Mouse (Mus musculus) neutrophil, adult 5-6 weeks (primary cell): ENCODE data around the gene Golga7b. TPM values are rescaled to one million over a fixed set of nuclear protein-coding genes. Genes with fewer than 3 reads are reported as not detected.

ENCODE experiments used
- total RNA-seq: library from RNA; stranded (forward); fragments of 200-1000 nt; gene quantifications from 2 replicates; pipeline ENCODE4 v1.2.3, GENCODE M21; 2017

The Golga7b gene
- total RNA-seq, 1 experiment from 2014 or later = not detected

Other genes with a start within 250 kb of the Golga7b start
- not detected in 2 replicates for gene Ankrd2, start 211.6 kb upstream of the Golga7b start, total RNA-seq
- gene Hoga1, start 202.0 kb upstream of the Golga7b start, total RNA-seq = not detected in 2 replicates
- gene 4933411K16Rik, start 195.3 kb upstream of the Golga7b start, total RNA-seq = not detected in 2 replicates
- not detected in 2 replicates for gene Morn4, start 161.2 kb upstream of the Golga7b start, total RNA-seq
- gene Pi4k2a, start 157.1 kb upstream of the Golga7b start, total RNA-seq = 13.3 and 13.4 TPM in 2 replicates
- 0.35 and 3.2 TPM in 2 replicates for gene Avpi1, start 118.5 kb upstream of the Golga7b start, total RNA-seq
- gene Marveld1, start 100.2 kb upstream of the Golga7b start, total RNA-seq = 1.3 and 2.0 TPM in 2 replicates
- 103 and 104 TPM in 2 replicates for gene Zfyve27, start 83.6 kb upstream of the Golga7b start, total RNA-seq
- not detected in 2 replicates for gene Sfrp5, start 45.3 kb upstream of the Golga7b start, total RNA-seq
- 0.23 TPM in 1 of 2 replicates, not detected in the other for gene Crtac1, start 184.2 kb downstream of the Golga7b start, total RNA-seq